Mouse (Mus musculus) liver (tissue): Measurements from ENCODE around the gene Dut.

Experiments used
- DNase-seq: peaks from one replicate; pipeline ENCODE4 v3.0.0-alpha.2; 2020; ENCODE audit warnings: mixed read lengths

The Dut gene

DNA sequence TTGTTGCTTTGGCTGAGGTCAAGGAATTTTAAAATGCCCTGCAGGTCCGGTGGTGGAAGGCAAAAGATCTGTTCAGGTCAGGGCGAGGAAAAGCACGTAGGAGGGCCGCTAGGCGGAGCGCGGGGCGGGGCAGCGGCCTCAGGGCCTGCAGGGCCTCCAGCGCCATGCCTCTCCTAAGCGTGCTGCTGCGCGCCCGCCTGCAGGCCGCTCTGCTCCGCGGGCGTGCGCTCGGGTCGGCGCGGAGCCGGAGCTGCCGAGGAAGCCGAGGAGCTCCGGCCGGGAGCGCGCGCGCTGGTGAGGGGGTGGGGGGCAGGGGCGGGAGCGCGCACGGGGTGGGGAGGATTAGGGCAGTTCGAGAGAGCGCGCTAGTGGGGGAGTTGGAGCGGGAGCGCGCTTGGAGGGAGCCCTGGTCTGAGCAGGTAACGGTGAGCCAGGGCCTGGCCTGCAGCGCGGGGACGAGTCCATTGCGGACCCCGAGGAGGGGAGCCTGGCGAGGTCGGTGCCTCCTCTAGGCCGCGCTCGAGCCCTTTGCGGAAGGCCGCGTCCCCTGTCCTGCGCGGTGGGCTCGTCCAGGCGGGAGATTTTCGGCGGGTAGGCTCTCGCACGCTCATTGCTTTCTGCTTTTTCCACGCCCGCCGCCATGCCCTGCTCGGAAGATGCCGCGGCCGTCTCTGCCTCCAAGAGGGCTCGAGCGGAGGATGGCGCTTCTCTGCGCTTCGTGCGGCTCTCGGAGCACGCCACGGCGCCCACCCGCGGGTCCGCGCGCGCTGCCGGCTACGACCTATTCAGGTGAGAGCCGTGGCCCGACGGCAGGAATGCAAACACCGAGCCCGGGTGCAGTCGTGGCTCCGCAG, at the start of gene Dut:
Gene Dut (plus strand): TSS at position 83 of the 854 bp plus-strand sequence.
- peak; percentile 97 for DNase-seq

DNA sequence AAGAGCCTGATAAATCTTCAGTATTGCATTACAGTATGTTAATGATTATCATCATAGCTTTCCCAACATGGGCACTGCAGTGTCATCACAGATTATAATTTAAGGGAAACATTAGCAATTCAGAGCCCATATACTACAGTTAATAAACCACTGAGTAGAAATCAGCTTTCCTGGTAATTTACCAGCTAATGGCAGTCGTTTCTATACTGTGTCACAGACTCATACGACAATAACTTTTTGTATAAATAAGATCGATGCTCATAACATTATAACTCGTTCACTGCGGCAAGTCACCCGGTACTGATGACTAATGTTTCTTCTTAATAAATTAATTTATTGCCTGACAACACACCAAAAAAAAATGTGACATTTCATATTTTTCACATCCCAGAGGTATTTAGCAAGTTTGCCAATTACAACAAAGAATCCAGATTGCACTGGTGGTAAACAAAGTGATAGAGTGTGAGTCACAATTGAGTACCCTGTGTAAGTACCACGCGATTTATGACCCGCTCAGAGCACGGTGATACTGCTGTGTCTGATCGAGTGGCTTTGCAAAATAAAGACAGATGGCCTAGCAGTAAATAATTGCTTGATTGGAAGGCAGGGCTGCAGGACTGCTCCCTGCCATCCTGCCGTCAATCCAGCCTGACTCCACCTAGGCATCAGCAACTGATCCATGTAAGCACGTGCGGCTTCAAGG, 37.9 kb upstream of the Dut start:
- no peak for DNase-seq

DNA sequence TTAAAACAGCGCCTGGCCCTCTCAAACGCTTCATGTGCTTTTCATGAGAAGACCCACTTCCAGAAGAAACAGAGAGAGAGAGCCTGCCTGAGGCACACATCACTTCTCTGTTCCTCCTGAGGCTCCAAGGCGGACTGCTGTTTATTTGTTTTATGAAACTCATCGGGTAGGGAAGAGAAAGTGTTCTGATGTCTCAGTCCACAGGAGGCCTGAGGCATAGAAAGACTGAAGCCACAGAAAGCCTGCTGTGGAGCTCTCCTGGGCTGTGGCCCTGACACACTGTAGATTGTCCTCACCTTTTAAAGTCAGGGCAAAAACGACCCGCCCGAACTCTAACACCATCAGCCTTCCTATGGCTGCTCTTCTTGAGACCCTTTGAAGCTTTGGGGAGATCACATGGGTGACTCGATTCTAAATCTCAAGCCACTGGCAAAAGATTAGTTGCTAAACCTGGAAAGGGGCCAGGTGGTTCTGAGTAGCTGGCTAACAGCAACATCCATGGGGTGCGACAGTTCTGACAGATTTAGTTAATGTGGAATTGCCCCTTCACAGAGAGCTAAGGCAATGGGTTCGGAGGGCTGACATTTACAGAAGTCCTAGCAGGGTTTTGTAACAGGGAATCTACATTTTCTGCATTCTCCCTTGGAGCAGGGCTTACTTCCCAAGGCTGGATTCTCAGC, 35.0 kb upstream of the Dut start:
- DNase-seq = no peak

DNA sequence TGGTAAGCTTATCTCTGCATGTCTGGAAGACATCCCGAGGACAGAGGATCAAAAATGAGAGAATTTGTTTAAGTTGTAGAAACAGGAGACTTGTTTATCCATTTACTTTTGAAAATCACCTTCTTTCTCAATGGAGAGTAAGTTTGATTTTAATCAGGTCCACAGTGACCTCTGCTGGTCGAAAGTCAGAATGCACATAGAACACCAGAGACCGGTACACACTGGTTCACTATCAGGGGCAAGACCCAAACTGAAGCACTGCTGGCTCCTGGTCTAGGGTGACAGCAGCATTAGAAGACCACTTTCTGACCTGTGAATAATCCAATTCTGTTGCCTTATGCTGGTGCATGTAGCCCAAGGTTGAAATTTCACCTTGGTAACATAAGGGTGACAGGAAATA, 32.4 kb upstream of the Dut start:
- peak; percentile 74 for DNase-seq

DNA sequence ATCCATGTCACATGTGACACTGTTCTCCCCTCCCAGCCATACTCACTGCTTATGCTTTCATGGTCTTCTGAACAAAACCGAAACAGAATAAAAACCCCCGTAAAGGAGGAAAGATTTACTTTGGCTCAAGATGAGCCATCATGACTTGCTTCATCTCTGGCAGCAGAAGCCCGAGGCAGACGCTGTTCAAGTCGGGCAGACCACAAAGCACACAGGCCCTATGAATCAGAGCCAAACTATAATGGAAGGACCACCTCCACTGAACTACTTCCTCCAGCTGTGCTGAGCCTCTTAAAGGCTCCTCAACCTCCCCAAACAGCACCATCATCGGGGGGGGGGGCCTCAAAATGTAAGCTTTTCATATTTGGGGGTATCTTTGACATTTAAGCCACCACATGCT, 29.7 kb upstream of the Dut start:
- DNase-seq = no peak

DNA sequence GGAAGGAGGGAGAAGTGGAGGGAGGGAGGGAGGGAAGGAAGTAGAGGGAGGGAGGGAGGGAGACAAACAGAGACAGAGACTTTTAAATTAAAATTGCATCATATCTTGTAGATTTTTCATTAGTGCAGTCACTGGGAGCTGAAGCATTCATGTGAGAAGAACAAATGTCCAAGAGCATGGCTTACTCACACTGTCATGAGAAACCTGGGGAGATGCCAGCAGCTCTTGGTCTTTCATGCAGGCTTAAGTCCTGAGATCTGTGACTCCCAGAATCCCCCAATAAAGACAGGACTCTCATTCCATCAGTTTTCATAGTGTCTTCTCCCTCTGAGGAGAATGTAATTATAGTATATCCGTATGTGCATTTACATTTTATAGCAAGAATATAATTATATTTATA, 28.4 kb upstream of the Dut start:
- no peak for DNase-seq

DNA sequence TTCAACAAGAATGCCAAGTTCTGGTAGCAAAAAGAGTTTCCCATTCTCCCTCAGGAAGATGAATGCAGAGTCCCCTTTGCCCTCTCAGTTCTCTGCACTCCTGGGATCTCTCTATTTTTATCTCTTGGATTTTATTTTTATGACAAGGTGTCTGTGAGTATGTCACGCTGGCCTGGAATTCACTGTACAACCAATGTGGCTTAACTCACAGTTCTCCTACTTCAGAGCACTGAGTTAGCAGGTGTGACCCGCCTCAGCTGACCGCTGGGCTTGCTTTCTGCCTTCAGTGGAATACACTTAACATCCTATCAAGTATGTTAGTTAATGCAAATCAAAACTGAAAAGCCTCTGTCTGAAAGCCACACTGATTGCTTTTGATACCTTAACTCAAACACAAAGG, 27.7 kb upstream of the Dut start:
- no peak for DNase-seq

DNA sequence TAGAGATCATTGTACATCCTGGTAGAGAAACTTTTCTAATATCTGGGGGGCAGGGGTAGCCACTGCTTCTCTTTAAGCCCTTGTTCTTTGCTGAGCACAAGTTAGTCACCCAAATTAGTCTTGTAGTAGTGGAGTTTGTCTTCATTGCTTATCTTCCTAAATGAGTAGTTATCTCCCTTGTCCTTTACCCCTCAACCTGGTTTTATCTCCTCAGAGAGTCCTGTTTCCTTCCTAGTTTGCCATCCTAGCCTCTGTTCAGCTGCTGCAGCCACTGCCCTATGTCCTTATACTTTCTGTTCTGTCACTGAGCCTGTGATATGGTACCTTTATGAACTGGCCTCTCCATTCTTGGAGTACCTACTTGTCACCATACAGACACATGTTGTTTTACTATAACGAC, 25.3 kb upstream of the Dut start:
- DNase-seq = no peak

DNA sequence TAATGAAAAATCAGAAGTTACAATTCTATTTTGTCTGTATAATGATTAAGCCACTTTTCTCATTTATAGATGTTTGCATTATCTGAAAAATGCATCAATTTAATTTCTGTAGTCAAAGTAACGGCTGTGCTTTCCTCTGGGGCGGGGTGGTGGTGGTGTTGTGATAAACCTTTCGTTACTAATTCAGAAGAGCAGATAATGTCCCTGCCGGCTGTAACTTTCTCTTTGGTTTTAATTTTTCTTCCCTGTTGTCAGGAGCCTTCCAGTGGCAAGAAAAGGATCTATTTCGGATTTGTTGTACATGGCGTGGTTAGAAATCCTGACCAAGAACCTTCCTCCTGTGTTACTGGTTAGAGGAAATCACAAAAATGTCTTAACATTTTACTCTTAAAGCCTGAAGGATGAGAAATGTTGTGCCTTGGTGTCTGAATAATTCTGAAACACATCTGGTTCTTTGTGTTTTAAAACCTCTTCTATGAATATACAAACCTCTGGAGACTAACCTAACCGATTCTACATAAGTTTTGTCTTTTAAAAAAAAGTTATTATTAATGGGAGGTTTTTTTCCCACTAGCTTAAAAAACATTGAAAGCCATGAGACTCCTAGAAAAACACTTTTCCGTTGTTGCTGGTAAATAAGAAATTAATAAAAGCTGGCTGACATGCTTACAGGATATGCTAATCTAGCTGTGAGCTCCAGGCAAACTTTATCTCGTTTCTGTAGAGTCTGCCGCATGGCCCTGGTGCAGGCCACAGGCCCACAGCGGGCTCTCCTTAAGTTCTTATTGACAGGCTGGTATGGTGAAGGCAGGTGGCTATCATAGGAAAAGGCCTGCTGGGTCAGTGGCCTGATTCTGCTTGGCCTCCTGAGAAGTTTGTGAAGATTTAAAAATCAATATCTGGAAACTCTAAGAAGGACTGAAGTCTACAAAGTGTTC, 18.2 kb upstream of the Dut start:
- DNase-seq = peak; percentile 49

DNA sequence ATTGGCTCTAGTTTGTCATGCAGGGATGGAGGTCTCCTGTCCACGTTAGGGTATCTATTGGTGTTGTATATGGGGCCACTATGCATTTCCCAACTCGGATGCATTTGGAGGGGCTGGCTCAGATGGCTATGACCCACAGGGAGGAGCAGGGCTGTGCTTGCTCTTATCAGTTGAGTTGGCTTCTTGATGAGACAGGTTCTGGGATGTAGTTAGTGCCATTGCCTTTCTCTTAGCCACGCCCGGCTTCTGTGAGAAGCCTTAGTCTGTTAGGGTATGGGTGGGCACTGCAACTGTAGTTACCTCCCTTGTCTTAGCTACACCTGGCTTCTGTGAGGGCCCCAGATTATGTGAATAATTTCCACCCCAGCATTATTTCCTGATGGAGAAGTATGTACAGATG, 14.8 kb upstream of the Dut start:
- no peak for DNase-seq

DNA sequence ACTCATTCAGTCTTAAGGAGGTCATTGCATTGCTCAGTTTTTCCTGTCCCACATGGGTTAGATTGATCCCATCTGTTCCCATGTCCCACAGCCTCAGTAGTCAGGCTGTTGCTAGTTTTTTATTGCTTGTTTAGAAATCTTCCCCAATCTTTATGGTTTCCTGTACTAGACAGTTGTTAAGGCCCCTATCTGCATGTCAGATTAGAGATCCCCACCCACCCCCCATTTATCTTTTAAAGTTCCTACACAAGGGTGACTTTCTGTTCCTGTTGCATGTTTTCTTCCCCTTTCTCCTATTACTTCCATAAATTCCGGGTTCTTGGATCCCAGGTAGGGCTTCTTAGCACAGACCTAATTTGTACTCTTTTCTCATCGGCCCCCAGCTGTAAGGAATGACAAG, 13.5 kb upstream of the Dut start:
- DNase-seq = no peak

DNA sequence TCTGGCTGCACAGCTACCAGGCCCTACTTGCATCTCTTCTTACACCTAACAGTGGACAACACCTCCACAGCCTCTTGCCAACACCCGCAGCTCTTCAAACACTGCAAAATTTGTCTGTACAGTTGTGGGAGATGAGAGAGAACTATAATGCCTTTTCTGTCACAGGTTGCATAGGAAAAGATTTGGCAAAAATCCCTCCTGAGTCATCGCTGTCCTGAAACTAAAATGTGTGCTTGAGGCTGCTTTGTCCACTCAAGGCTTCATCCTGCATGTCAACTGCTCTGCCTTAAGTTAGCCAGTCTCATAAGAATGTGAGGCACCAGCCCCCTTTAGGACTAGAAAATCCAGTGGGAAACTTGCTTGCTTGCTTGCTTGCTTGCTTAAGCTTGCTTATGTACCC, 12.9 kb upstream of the Dut start:
- DNase-seq = no peak

DNA sequence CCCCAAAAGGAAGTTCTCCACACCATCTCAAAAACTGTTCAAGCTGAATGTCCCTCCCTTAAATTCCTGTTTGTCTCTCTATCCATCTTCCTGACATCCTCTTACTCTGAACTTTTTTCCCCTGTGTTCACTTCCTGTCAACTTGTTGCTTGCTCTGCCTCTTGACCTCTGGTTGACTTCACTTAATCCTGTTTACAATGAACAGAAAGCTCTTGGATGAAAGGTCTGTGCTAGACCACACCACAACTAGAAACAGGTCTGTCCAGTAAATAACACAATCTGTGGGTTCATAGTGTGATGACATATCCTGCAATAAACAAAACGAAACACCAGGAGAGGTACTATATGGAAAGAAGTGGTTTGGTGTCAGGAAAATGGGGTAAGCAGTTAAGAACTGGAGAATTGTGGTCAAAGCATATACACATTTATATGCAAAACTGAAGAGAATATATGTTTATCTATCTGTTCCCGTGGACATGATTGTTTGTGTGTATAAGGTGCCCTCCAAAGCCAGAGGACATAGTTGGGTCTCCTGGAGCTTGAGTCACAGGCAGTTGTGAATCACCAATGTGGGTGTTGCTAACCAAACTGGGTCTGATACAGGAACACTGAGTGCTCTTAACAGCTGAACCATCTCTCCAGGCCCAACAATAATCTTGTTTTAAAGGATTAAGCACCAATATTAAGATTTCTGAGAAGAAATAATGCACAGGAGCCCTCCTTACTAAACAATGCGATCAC, 1.3 kb upstream of the Dut start:
- DNase-seq = no peak

DNA sequence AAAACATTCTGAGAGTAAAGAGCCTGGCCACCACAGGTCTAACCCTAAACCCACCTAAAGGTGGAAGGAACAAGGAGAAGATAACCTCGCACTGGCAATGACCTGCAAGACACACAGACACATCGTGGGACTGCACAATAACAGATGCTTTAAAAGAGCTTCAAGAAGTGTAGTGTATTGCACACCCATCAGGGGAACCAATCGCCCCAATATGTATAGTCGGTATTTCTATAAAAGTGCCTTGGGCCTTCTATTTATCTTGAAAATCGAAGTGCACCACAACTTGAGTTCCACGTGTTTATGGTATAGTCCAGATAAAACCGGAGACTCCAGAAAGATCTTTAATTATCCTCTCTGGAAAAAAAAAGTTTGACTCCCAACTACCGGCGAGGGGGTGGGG, 321 bp upstream of the Dut start:
- DNase-seq = no peak

DNA sequence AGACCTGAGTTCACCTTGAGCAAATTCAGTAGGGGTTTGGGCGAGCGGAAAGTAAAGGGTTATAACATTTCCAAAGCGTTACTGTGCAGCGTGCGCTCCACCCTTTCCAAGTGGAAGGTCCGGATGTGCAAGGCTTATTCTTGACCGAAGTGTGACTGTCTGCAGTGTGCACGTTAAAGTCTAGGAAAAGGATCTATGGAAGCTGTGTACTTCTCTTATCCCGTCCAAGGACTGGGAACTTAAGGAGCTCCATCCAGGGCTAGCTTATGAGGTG, 909 bp downstream of the Dut start:
- DNase-seq = no peak

DNA sequence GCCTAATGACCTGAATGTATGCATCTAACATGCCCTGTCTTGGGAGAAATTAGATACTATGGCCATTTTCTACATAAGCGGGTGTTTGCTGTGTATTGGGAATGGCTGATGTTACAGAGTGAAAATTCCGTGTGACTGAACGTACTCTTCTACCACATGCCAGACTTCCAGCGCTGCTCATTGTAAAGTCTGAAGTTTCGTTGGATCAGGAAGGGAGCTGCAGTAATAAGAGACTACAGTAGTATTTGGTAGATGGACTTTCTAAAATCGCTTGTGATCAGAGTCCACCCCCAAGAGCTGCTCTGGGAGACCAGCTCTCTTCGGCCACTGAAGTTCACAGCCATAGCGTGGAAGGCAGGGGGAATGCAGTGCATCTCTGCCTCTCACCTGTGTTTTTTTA, 1.3 kb downstream of the Dut start:
- DNase-seq = no peak

DNA sequence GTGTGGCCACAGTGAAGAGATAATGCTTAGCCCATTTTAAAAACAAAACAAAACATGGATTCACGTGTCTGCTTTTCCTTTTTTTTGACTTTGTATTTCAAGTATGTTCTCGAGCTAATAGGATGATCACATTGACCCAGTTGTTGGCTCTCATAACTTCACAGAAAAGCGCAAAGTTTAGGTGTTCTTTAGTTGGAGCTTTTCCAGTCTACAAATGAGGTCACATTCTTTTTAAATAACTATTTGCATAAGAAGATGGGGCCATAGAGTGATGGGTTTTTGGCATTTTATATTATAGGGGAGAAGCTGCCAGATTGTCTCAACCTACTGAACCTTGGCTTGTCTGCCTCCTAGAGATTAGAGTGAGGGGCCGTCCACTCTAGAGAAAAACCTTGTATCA, 2.3 kb downstream of the Dut start:
- DNase-seq = no peak

DNA sequence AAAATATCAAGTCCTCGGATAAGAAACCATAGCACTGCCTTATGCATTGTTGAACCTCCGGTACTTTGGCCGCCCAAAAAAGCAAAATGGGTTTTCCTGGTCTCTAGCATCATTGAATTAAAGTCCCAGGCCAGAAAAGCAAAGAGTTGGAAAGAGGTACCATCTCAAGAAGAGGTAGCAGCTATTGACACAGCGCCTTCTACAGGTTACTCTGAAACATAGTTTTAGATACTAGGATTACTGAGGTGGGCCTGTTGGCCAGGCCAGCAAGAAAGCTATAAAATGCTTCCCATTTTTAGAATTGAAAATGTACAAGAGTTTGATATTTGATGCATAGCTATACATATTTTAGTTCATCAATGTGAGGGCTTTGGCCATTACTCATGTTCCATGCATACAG, 2.9 kb downstream of the Dut start:
- no peak for DNase-seq

DNA sequence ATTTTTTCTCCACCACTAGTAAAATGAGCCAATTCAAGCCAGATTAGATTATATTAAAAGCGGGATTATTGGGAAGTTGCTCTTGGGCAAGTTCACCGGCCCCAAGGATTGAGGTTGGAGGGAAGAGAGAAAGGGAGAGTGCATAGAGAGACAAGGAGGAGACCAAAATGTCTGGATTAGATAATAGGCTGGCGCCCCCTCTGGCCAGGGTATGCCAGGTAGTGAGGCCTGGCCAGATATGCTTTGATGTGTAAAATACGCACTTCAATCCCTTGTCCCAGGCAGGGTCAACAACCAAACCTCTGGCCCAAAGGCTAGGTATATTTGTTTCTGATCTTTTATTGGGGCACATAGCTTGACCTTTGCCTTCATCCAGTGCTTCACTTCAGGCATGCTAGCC, 4.8 kb downstream of the Dut start:
- DNase-seq = peak; percentile 53

DNA sequence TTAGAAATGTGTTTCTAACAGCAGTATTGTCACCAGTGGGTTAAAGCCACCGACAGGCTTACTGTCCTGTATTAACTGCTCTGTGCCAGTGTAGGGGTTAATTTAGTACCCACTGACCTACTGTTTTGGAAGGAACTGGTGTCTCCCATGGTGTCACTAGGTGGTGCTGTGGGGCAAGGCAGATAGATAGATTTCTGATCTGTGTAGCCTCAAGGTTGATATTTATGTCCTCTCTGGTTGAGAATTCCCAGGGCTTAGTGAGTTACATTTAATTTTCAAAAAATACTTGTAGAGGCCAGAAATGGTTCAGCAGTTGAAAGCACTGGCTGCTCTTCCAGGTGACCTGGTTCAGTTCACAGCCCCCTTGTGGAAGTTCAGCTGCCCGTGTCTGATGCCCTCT, 5.3 kb downstream of the Dut start:
- peak; percentile 58 for DNase-seq

DNA sequence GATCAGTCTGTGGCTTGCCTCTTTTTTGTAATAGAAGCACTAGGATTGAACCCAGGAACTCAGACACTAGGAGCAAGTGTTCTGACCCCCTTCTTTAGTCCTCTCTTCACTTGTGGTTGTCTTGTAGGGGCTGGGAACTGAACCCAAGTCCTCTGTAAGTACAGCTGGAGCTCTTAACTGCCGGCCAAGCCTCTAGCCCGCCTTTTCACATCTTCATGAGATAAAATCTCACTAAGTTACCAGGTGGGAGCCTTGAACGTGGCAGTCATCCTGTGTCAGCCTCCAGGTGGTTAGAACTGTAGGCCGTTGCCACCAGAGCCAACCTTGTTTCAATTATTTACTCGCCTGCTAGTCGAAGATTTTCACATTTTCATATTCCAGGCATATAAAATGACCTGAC, 6.7 kb downstream of the Dut start:
- no peak for DNase-seq

DNA sequence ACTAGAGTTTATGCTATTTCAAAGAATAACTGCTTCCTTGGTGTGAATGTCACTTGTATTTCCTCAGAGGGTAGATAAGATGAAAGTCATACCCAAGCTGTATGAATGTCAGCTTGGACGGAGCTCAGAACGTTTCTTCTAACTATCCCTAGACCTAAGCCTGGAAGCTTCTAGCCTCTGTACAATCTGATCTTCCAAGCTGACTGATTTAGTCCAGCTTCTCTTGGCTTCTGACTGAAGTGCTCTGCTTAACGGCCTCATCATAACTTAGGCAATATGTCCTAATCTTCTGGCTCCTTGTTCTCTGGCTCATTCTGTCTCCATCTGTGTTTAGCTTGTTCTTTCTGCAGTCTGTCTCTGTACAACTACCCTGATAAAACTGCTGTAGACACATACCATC, 7.6 kb downstream of the Dut start:
- DNase-seq = no peak
